ENCODE assay signal across 12 mouse cellular contexts in genomic region chr10:117916280-117916679, GRCm38 (mm10).
DNase-seq lines count a peak whose midpoint lies in the region; ATAC-seq and TF ChIP-seq lines count a peak whose summit lies in the region.
"Had no signal": no experiment of that assay in that cellular context is flagged by ENCODE, and none has a peak within 500 bp of the region (broad histone marks: within the 10 kb centered on the region; RNA-seq: fewer than 3 reads in every experiment).

No protein-coding gene starts in this region.

- H3K36me3 ChIP-seq in heart, adult 2 months (ENCODE audit: control insufficient read depth, insufficient read depth, low read length), result no peaks in the 10 kb centered on the region
- no peaks in the 10 kb centered on the region for H3K36me3 ChIP-seq in liver, embryonic 14.5 days (replicated peaks; ENCODE audit: control insufficient read depth, insufficient read depth, low read depth)
- no peaks in the 10 kb centered on the region for H3K36me3 ChIP-seq in midbrain, embryonic 14.5 days (ENCODE audit: control insufficient read depth, insufficient read depth, low read length)
- H3K36me3 ChIP-seq: limb, embryonic 13.5 days had no signal

- intact Hi-C loops in heart, adult 2 months (cut with DNase I), result no loop called here

- no peak overlapping the region for H3K9ac ChIP-seq in heart, adult 2 months (ENCODE audit: low read depth, low read length)
- no peak overlapping the region for H3K9ac ChIP-seq in liver, embryonic 14.5 days (replicated peaks)
- H3K9ac ChIP-seq in midbrain, embryonic 14.5 days (replicated peaks; ENCODE audit: low read length), result no peak overlapping the region
- H3K9ac ChIP-seq: limb, embryonic 13.5 days had no signal

- no peak overlapping the region for H3K27ac ChIP-seq in heart, adult 2 months
- H3K27ac ChIP-seq in liver, embryonic 14.5 days, result no peak overlapping the region
- no peak overlapping the region for H3K27ac ChIP-seq in midbrain, embryonic 14.5 days (replicated peaks; ENCODE audit: low read depth, low read length)
- H3K27ac ChIP-seq: limb, embryonic 13.5 days had no signal

- no peaks in the 10 kb centered on the region for H3K4me1 ChIP-seq in heart, adult 2 months (ENCODE audit: control insufficient read depth, insufficient read depth, low read length)
- H3K4me1 ChIP-seq in liver, embryonic 14.5 days (replicated peaks; ENCODE audit: control insufficient read depth in 2 of 2, insufficient read depth in 2 of 2, low read length in 1 of 2), result peaks cover 3 to 28% of the 10 kb centered on the region in 2 experiments
- no peaks in the 10 kb centered on the region for H3K4me1 ChIP-seq in midbrain, embryonic 14.5 days (ENCODE audit: control insufficient read depth, insufficient read depth, low read length)
- H3K4me1 ChIP-seq: limb, embryonic 13.5 days had no signal

- no peaks in the 10 kb centered on the region for H3K79me2 ChIP-seq in heart, adult 2 months (replicated peaks; ENCODE audit: control insufficient read depth, insufficient read depth, low read length)

- TF ChIP-seq POLR2A in heart, adult 2 months (IDR thresholded peaks at IDR 0.05; ENCODE audit: insufficient read depth, low read depth, low read length), result no peak

- TF ChIP-seq CTCF in heart, adult 2 months (IDR thresholded peaks at IDR 0.05), result 0 out of 2 replicates have a peak, but pooled peaks have one; percentile 9
- peak; percentile 29; the same call in 1 of the 2 replicates for TF ChIP-seq CTCF in liver, embryonic 14.5 days (IDR thresholded peaks at IDR 0.05; ENCODE audit: low read depth)

- 32% methylated on average over 7 of the region's 7 CpGs for WGBS in heart, adult 2 months
- 12% methylated on average over 7 of the region's 7 CpGs for WGBS in liver, embryonic 14.5 days (ENCODE audit: insufficient replicate concordance)
- 77% methylated on average over 7 of the region's 7 CpGs for WGBS in midbrain, embryonic 14.5 days

- no peak for DNase-seq in heart, adult 2 months
- DNase-seq in heart, adult 8-10 months (ENCODE audit: low spot score), result no peak
- peak; percentile 41 for DNase-seq in 3134 (ENCODE audit: extremely low read depth, insufficient read length, low spot score)
- DNase-seq in Muller cell, postnatal 12 days (ENCODE audit: inconsistent ontology term), result peak; percentile 19
- peak; percentile 42 to 53 (median 47) for DNase-seq in liver, embryonic 14.5 days (ENCODE audit: low read depth in 3 of 3, low spot score in 3 of 3)
- DNase-seq in B cell, adult 2 months, result no peak
- DNase-seq in layer of hippocampus, postnatal 10 days (ENCODE audit: low spot score in 2 of 2), result no peak
- no peak for DNase-seq in midbrain, embryonic 14.5 days
- DNase-seq: gastrocnemius, postnatal 25 days; kidney, adult 2 months; thymus, adult 2 months had no signal

- H3K9me3 ChIP-seq in liver, embryonic 14.5 days (ENCODE audit: control insufficient read depth, low read length), result no peaks in the 10 kb centered on the region
- no peaks in the 10 kb centered on the region for H3K9me3 ChIP-seq in midbrain, embryonic 14.5 days (ENCODE audit: control insufficient read depth, low read length)
- H3K9me3 ChIP-seq: limb, embryonic 13.5 days had no signal

- H3K4me3 ChIP-seq in heart, adult 2 months, result no peak overlapping the region
- H3K4me3 ChIP-seq in liver, embryonic 14.5 days (ENCODE audit: insufficient read depth in 1 of 2, low read depth in 2 of 2, low read length in 2 of 2), result no peak overlapping the region
- no peak overlapping the region for H3K4me3 ChIP-seq in midbrain, embryonic 14.5 days (replicated peaks; ENCODE audit: low read depth, low read length)
- H3K4me3 ChIP-seq: limb, embryonic 13.5 days had no signal

- TF ChIP-seq EP300 in heart, adult 2 months (IDR thresholded peaks at IDR 0.05; ENCODE audit: insufficient read depth, low read depth, low read length), result no peak
- peak; percentile 42; the same call in 1 of the 2 replicates for TF ChIP-seq EP300 in liver, embryonic 14.5 days (IDR thresholded peaks at IDR 0.05; ENCODE audit: low read depth)

- no peak overlapping the region for H3K4me2 ChIP-seq in liver, embryonic 14.5 days (ENCODE audit: low read depth)
- H3K4me2 ChIP-seq in midbrain, embryonic 14.5 days (ENCODE audit: low read length), result no peak overlapping the region
- H3K4me2 ChIP-seq: limb, embryonic 13.5 days had no signal

- H3K27me3 ChIP-seq in heart, adult 2 months (ENCODE audit: control insufficient read depth, insufficient read depth, low read length), result no peaks in the 10 kb centered on the region
- H3K27me3 ChIP-seq in liver, embryonic 14.5 days (ENCODE audit: control insufficient read depth, insufficient read depth, low read length), result no peaks in the 10 kb centered on the region
- H3K27me3 ChIP-seq in midbrain, embryonic 14.5 days (ENCODE audit: control insufficient read depth, insufficient read depth, low read length), result no peaks in the 10 kb centered on the region
- H3K27me3 ChIP-seq: limb, embryonic 13.5 days had no signal

- ATAC-seq in liver, embryonic 14.5 days (ENCODE audit: insufficient read depth), result peak; percentile 86
- no peak for ATAC-seq in midbrain, embryonic 14.5 days (ENCODE audit: low FRiP score, low TSS enrichment)

Comparison
In these comparisons a context has a peak if more than half of its experiments do, and no peak if none do; other contexts are left out.
1. DNase-seq: peak in 3134 (single experiment), Muller cell, postnatal 12 days (single experiment) and liver, embryonic 14.5 days (3 of 3); none in heart, adult 2 months (0 of 2), heart, adult 8-10 months (single experiment), B cell, adult 2 months (0 of 2), layer of hippocampus, postnatal 10 days (0 of 2) and midbrain, embryonic 14.5 days (single experiment).